Mouse (Mus musculus) heart, postnatal 0 days (tissue): ENCODE measurements around the gene 4930523C07Rik.

ENCODE experiments used
- CTCF ChIP-seq: IDR thresholded peaks from 2 replicates; pipeline ENCODE4 v1.5.1; 2016; ENCODE audit warnings: antibody characterized with exemption, control low read depth, low read depth
- EP300 ChIP-seq: IDR thresholded peaks from 2 replicates; pipeline ENCODE4 v1.6.1; 2016; ENCODE audit warnings: antibody characterized with exemption, low read depth

- TF ChIP-seq EP300, result no peak
- no peak for TF ChIP-seq CTCF
Observed at GRCm38 (mm10) chr1:160036996-160037521, 7.1 kb upstream of the 4930523C07Rik start.
